Mouse (Mus musculus) intestine, embryonic 14.5 days (tissue): ENCODE data around the gene Cep112. TPM values are rescaled to one million over a fixed set of nuclear protein-coding genes. Genes with fewer than 3 reads are reported as not detected.

Experiments used
- ATAC-seq: fragments of 200-750 bp; cut with Nextera tagmentation; replicated peaks from 2 replicates; pipeline ENCODE4 v1.8.0; 2017; ENCODE audit warnings: low read depth, moderate number of reproducible peaks, moderate TSS enrichment, moderate library complexity; ENCODE audit not compliant: low FRiP score, low TSS enrichment
- DNase-seq: peaks from one replicate; pipeline ENCODE4 v3.0.0-alpha.2; 2018; ENCODE audit warnings: low spot score
- H3K27ac ChIP-seq: fragments of 300-500 bp; sonication (generic); 2 replicates; pipeline ENCODE4 v1.5.1; 2014; ENCODE audit warnings: low read depth, mild to moderate bottlenecking, control low read depth
- H3K27me3 ChIP-seq: fragments of 300-500 bp; sonication (generic); replicated peaks from 2 replicates; pipeline ENCODE4 v1.6.1; 2014; ENCODE audit warnings: low read length, control low read depth; ENCODE audit not compliant: control insufficient read depth, insufficient read depth
- H3K36me3 ChIP-seq: fragments of 300-500 bp; sonication (generic); 2 replicates; pipeline ENCODE4 v1.6.1; 2014; ENCODE audit warnings: low read length, control low read depth; ENCODE audit not compliant: control insufficient read depth, insufficient read depth
- H3K4me1 ChIP-seq: fragments of 300-500 bp; sonication (generic); replicated peaks from 2 replicates; pipeline ENCODE4 v1.6.1; 2014; ENCODE audit warnings: low read length, control low read depth, mixed read lengths; ENCODE audit not compliant: control insufficient read depth, insufficient read depth
- H3K4me2 ChIP-seq: fragments of 300-500 bp; sonication (generic); 2 replicates; pipeline ENCODE4 v1.6.1; 2014; ENCODE audit warnings: low read length
- H3K4me3 ChIP-seq: fragments of 300-500 bp; sonication (generic); 2 replicates; pipeline ENCODE4 v1.5.1; 2014; ENCODE audit warnings: low read depth, low read length, control low read depth, mixed read lengths
- H3K9ac ChIP-seq: fragments of 300-500 bp; sonication (generic); 2 replicates; pipeline ENCODE4 v1.6.1; 2014; ENCODE audit warnings: mild to moderate bottlenecking, low read length
- H3K9me3 ChIP-seq: fragments of 300-500 bp; sonication (generic); 2 replicates; pipeline ENCODE4 v1.6.1; 2016; ENCODE audit warnings: low read length, control low read depth; ENCODE audit not compliant: control insufficient read depth
- WGBS: fragments of 180-500 bp; shearing (Covaris S2); extraction: QIAGEN DNeasy Blood & Tissue Kit; methylation state at CpG from one replicate; pipeline ENCODE4 v1.1.7; 2014; 5-methylcytosine and 5-hydroxymethylcytosine counted together
- polyA plus RNA-seq: library from polyadenylated mRNA; unstranded; fragments of >200 nt; fragmentation: Nextera tagmentation; extraction: Ambion mirVana; gene quantifications from 2 replicates; pipeline ENCODE4 v1.2.1, GENCODE M21; 2014

Gene Cep112
- polyA plus RNA-seq, 1 experiment from 2014 or later = 16.1 TPM

GRCm38 (mm10) chr11:108655574-108655973, 230.6 kb downstream of the Cep112 start:
- Histone ChIP-seq H3K27me3 (no peaks in the 10 kb centered on the region), H3K4me2 (no peak overlapping the region)
- 55% methylated on average over 2 of the region's 2 CpGs for WGBS

GRCm38 (mm10) chr11:108682014-108682413, 257.0 kb downstream of the Cep112 start:
- Histone ChIP-seq H3K4me2 (no peak overlapping the region), H3K4me3 (no peak overlapping the region), H3K4me1 (no peaks in the 10 kb centered on the region), H3K36me3 (no peaks in the 10 kb centered on the region), H3K27me3 (no peaks in the 10 kb centered on the region), H3K9me3 (no peaks in the 10 kb centered on the region), H3K27ac (no peak overlapping the region), H3K9ac (no peak overlapping the region)
- no peak for ATAC-seq
- no peak for DNase-seq
- 92% methylated on average over 3 of the region's 3 CpGs for WGBS

More at GRCm38 (mm10) chr11:108655574-108655973, 230.6 kb downstream of the Cep112 start:
- ATAC-seq (no peak), DNase-seq (no peak)
- H3K9ac ChIP-seq = no peak overlapping the region
- H3K9me3 ChIP-seq = no peaks in the 10 kb centered on the region
- no peak overlapping the region for H3K4me3 ChIP-seq
- no peak overlapping the region for H3K27ac ChIP-seq
- no peaks in the 10 kb centered on the region for H3K36me3 ChIP-seq
- H3K4me1 ChIP-seq = no peaks in the 10 kb centered on the region

GRCm38 (mm10) chr11:108696563-108696962, 271.6 kb downstream of the Cep112 start:
- H3K4me3 ChIP-seq = no peak overlapping the region
- H3K27ac ChIP-seq = no peak overlapping the region
- H3K9ac ChIP-seq = no peak overlapping the region
- ATAC-seq = no peak
- H3K4me1 ChIP-seq = no peaks in the 10 kb centered on the region
- H3K27me3 ChIP-seq = no peaks in the 10 kb centered on the region
- 87% methylated on average over 4 of the region's 4 CpGs for WGBS
- H3K36me3 ChIP-seq = no peaks in the 10 kb centered on the region
- H3K4me2 ChIP-seq = no peak overlapping the region
- no peak for DNase-seq
- H3K9me3 ChIP-seq = no peaks in the 10 kb centered on the region

GRCm38 (mm10) chr11:108752301-108752700, 327.3 kb downstream of the Cep112 start:
- Histone ChIP-seq H3K9me3 (no peaks in the 10 kb centered on the region), H3K27ac (no peak overlapping the region), H3K9ac (no peak overlapping the region), H3K4me1 (peaks cover 18% of the 10 kb centered on the region), H3K4me2 (no peak overlapping the region), H3K4me3 (no peak overlapping the region), H3K36me3 (no peaks in the 10 kb centered on the region), H3K27me3 (no peaks in the 10 kb centered on the region)
- no peak for ATAC-seq
- no peak for DNase-seq
- WGBS = 36% methylated on average over 7 of the region's 7 CpGs

- DNase-seq (no peak), ATAC-seq (no peak)
- Histone ChIP-seq H3K9me3 (no peaks in the 10 kb centered on the region), H3K4me1 (peaks cover 18% of the 10 kb centered on the region), H3K4me2 (no peak overlapping the region), H3K9ac (no peak overlapping the region), H3K27me3 (no peaks in the 10 kb centered on the region), H3K4me3 (no peak overlapping the region), H3K36me3 (no peaks in the 10 kb centered on the region), H3K27ac (no peak overlapping the region)
- 95% methylated on average over 2 of the region's 2 CpGs for WGBS
Measured at GRCm38 (mm10) chr11:108752765-108753164, 327.8 kb downstream of the Cep112 start.

- 77% methylated on average over 7 of the region's 7 CpGs for WGBS
- H3K27ac ChIP-seq = no peak overlapping the region
- peaks cover 18% of the 10 kb centered on the region for H3K4me1 ChIP-seq
- no peak overlapping the region for H3K4me3 ChIP-seq
- no peaks in the 10 kb centered on the region for H3K9me3 ChIP-seq
- H3K9ac ChIP-seq = no peak overlapping the region
- ATAC-seq (no peak), DNase-seq (no peak)
- no peak overlapping the region for H3K4me2 ChIP-seq
- H3K36me3 ChIP-seq = no peaks in the 10 kb centered on the region
- no peaks in the 10 kb centered on the region for H3K27me3 ChIP-seq
Measured at GRCm38 (mm10) chr11:108753361-108754240, 328.6 kb downstream of the Cep112 start.

- Histone ChIP-seq H3K27ac (no peak overlapping the region), H3K4me2 (no peak overlapping the region), H3K36me3 (no peaks in the 10 kb centered on the region), H3K4me1 (peaks cover 1% of the 10 kb centered on the region), H3K4me3 (no peak overlapping the region), H3K27me3 (no peaks in the 10 kb centered on the region), H3K9ac (no peak overlapping the region), H3K9me3 (no peaks in the 10 kb centered on the region)
- ATAC-seq = no peak
- WGBS = 64% methylated on average over 2 of the region's 2 CpGs
- DNase-seq = no peak
Measured at GRCm38 (mm10) chr11:108757211-108757610, 332.2 kb downstream of the Cep112 start.

- DNase-seq (peak; percentile 46), ATAC-seq (no peak)
- WGBS = 42% methylated on average over 6 of the region's 6 CpGs
- H3K36me3 ChIP-seq = no peaks in the 10 kb centered on the region
- no peak overlapping the region for H3K4me3 ChIP-seq
- H3K9me3 ChIP-seq = no peaks in the 10 kb centered on the region
- H3K27me3 ChIP-seq = no peaks in the 10 kb centered on the region
- no peaks in the 10 kb centered on the region; the same call in 1 of the 2 replicates for H3K4me1 ChIP-seq
- no peak overlapping the region for H3K9ac ChIP-seq
- H3K27ac ChIP-seq = no peak overlapping the region
- no peak overlapping the region for H3K4me2 ChIP-seq
Measured at GRCm38 (mm10) chr11:108757626-108758430, 332.8 kb downstream of the Cep112 start.
